In genomic region chr1:85843291-85843863, GRCm38 (mm10) we compare ENCODE assay signal across 23 mouse cellular contexts.
"Had no signal": no experiment of that assay in that cellular context is flagged by ENCODE, and none has a peak within 500 bp of the region (broad histone marks: within the 10 kb centered on the region; RNA-seq: fewer than 3 reads in every experiment).

No protein-coding gene starts in this region.

- H3K4me3 ChIP-seq: heart, embryonic 10.5 days; heart, embryonic 12.5 days; hindbrain, embryonic 13.5 days; intestine, embryonic 15.5 days; layer of hippocampus, adult 2 months; left cerebral cortex, adult 2 months; limb, embryonic 10.5 days; limb, embryonic 12.5 days had no signal

- H3K9me3 ChIP-seq: heart, embryonic 10.5 days; heart, embryonic 12.5 days; hindbrain, embryonic 13.5 days; intestine, embryonic 15.5 days; limb, embryonic 10.5 days; limb, embryonic 12.5 days had no signal

- H3K27me3 ChIP-seq: heart, embryonic 12.5 days; hindbrain, embryonic 13.5 days; intestine, embryonic 15.5 days; limb, embryonic 12.5 days had no signal

- H3K4me1 ChIP-seq: hindbrain, embryonic 13.5 days; intestine, embryonic 15.5 days; limb, embryonic 10.5 days; limb, embryonic 12.5 days had no signal

- H3K27ac ChIP-seq: heart, embryonic 10.5 days; hindbrain, embryonic 13.5 days; intestine, embryonic 15.5 days; layer of hippocampus, adult 2 months; left cerebral cortex, adult 2 months; limb, embryonic 10.5 days; limb, embryonic 12.5 days had no signal

- ATAC-seq: hindbrain, embryonic 16.5 days; inflammation-experienced regulatory T-cells, adult 6 months; intestine, embryonic 15.5 days; intestine, postnatal 0 days had no signal

- DNase-seq: gastrocnemius, postnatal 14 days; gastrocnemius, postnatal 36 days; heart, adult 18-20 months; heart, postnatal 10 days; heart, postnatal 36 days; kidney, adult 18-20 months; kidney, adult 8-10 months; kidney, postnatal 10 days; kidney, postnatal 25 days; kidney, postnatal 4 days; liver had no signal

- H3K4me2 ChIP-seq: heart, embryonic 12.5 days; hindbrain, embryonic 13.5 days; intestine, embryonic 15.5 days; limb, embryonic 12.5 days; liver, embryonic 11.5 days had no signal

- H3K9ac ChIP-seq: heart, embryonic 12.5 days; hindbrain, embryonic 13.5 days; intestine, embryonic 15.5 days; limb, embryonic 12.5 days had no signal
